Mouse (Mus musculus): Measurements from ENCODE around the gene Htra1. TPM values are rescaled to one million over a fixed set of nuclear protein-coding genes. Genes with fewer than 3 reads are reported as not detected.

Htra1 gene
- total and polyA plus RNA-seq, 3 experiments, result not detected

DNA sequence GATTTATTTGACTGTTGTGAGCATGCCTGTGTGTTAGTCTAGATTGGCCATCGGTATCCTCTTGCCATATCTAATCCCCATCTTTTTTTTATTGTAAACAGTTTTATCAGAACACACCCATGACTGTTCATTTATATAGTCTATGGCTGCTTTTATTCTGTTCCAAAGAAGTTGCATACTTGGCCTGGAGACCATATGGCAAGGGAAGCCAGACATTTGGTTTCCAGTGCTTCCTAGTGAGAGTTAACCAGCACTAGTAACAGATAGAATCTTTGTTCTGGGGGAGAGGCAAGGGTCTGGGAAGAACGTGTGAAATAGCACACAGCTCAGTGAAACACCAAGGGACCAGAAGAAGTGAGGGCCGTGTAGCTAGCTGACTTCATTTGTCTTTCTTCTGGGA, 33.6 kb downstream of the Htra1 start:
- DNase-seq (ENCODE audit: low spot score), result no peak
- TF ChIP-seq POLR2AphosphoS5 (IDR thresholded peaks at IDR 0.05; ENCODE audit: insufficient replicate concordance, low read depth, low read length) (no peak), GATA1 (IDR thresholded peaks at IDR 0.05; ENCODE audit: borderline replicate concordance, low read length) (no peak), CTCF (IDR thresholded peaks at IDR 0.05; ENCODE audit: low read depth, low read length) (no peak), GATA2 (IDR thresholded peaks at IDR 0.05; ENCODE audit: borderline replicate concordance, low read depth, low read length) (no peak), TAL1 (conservative IDR thresholded peaks at IDR 0.05; ENCODE audit: low read depth, low read length) (no peak)

DNA sequence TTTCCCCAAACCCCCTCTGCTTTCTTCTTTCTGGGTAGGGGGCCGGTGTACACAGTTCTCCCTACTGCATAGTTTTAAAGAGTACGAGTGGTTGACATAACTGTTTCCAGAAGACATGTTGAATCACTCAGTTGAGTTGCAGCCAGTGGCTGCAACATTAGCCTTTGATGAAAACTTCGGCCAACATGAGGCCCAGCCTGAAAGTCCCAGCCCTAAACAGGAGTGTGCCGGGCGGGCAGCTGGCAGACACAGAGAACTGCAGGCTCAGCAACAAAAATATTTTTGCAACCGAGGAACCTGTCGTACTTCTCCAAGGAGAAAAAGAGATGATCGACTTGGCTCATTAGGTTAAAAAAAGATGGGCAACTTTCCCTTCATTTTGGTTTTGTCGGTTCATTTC, 36.9 kb downstream of the Htra1 start:
- ATAC-seq (ENCODE audit: extremely low read depth, insufficient number of reproducible peaks, low FRiP score, poor library complexity, severe bottlenecking) (no peak), DNase-seq (ENCODE audit: low spot score) (no peak)
- H3K9me3 ChIP-seq (replicated peaks), result peaks cover 80% of the 10 kb centered on the region
- no peaks in the 10 kb centered on the region for H3K4me1 ChIP-seq (ENCODE audit: insufficient read depth, low read depth, low read length)
- no peaks in the 10 kb centered on the region for H3K36me3 ChIP-seq (replicated peaks)
- H3K27me3 ChIP-seq (ENCODE audit: insufficient read depth, low read length), result no peaks in the 10 kb centered on the region
- H3K4me3 ChIP-seq (ENCODE audit: low read depth, low read length), result no peak overlapping the region
- TF ChIP-seq POLR2AphosphoS5 (IDR thresholded peaks at IDR 0.05; ENCODE audit: insufficient replicate concordance, low read depth, low read length), result no peak
- no peak for TF ChIP-seq TAL1 (conservative IDR thresholded peaks at IDR 0.05; ENCODE audit: low read depth, low read length)
- TF ChIP-seq GATA1 (IDR thresholded peaks at IDR 0.05; ENCODE audit: borderline replicate concordance, low read length), result no peak
- TF ChIP-seq GATA2 (IDR thresholded peaks at IDR 0.05; ENCODE audit: borderline replicate concordance, low read depth, low read length), result no peak
- no peak for TF ChIP-seq CTCF (IDR thresholded peaks at IDR 0.05; ENCODE audit: low read depth, low read length)

More for the DNA sequence above, 33.6 kb downstream of the Htra1 start:
- no peak for ATAC-seq (ENCODE audit: extremely low read depth, insufficient number of reproducible peaks, low FRiP score, poor library complexity, severe bottlenecking)
- Histone ChIP-seq H3K27me3 (ENCODE audit: insufficient read depth, low read length) (no peaks in the 10 kb centered on the region), H3K36me3 (replicated peaks) (no peaks in the 10 kb centered on the region), H3K4me3 (ENCODE audit: low read depth, low read length) (no peak overlapping the region), H3K9me3 (replicated peaks) (peaks cover 83% of the 10 kb centered on the region), H3K4me1 (ENCODE audit: insufficient read depth, low read depth, low read length) (no peaks in the 10 kb centered on the region)

DNA sequence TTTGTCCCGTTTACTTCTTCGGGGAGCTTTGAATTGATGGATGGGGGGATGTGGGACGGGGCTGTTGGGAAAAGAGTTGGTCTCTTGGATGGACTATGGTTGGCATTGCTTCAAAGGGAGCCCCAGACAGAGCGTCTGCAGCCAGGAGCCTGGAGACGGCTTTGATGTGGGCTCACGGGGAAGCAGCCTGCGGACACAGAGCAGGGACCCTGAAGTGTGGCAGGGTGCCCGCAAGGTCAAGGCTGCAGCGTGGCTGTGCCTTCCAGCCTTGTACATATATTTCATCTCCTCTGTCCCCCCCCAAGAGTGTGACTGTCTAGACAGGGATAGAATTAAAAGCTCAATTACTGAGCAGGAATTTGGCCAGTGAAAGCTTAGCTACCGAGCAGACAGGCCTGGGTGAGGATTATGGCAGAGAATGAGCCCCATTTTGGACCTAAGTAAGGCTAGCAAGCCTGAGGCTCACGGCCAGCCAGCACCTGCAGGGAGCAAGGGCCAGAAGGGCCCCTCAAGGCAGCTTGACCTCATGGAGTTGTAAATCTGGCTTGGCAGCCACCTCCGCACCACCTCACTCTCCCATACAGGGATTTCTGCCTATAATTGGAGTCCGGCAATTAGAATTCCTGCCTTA, 40.5 kb downstream of the Htra1 start:
- Histone ChIP-seq H3K9me3 (replicated peaks) (peaks cover 91% of the 10 kb centered on the region), H3K4me1 (ENCODE audit: insufficient read depth, low read depth, low read length) (no peaks in the 10 kb centered on the region), H3K36me3 (replicated peaks) (no peaks in the 10 kb centered on the region), H3K27me3 (ENCODE audit: insufficient read depth, low read length) (no peaks in the 10 kb centered on the region), H3K4me3 (ENCODE audit: low read depth, low read length) (no peak overlapping the region; the same call in 1 of the 2 replicates)
- no peak for DNase-seq (ENCODE audit: low spot score)
- TF ChIP-seq GATA2 (IDR thresholded peaks at IDR 0.05; ENCODE audit: borderline replicate concordance, low read depth, low read length) (no peak), POLR2AphosphoS5 (IDR thresholded peaks at IDR 0.05; ENCODE audit: insufficient replicate concordance, low read depth, low read length) (no peak), GATA1 (IDR thresholded peaks at IDR 0.05; ENCODE audit: borderline replicate concordance, low read length) (no peak), TAL1 (conservative IDR thresholded peaks at IDR 0.05; ENCODE audit: low read depth, low read length) (no peak), CTCF (IDR thresholded peaks at IDR 0.05; ENCODE audit: low read depth, low read length) (no peak)
- ATAC-seq (ENCODE audit: extremely low read depth, insufficient number of reproducible peaks, low FRiP score, poor library complexity, severe bottlenecking), result no peak

DNA sequence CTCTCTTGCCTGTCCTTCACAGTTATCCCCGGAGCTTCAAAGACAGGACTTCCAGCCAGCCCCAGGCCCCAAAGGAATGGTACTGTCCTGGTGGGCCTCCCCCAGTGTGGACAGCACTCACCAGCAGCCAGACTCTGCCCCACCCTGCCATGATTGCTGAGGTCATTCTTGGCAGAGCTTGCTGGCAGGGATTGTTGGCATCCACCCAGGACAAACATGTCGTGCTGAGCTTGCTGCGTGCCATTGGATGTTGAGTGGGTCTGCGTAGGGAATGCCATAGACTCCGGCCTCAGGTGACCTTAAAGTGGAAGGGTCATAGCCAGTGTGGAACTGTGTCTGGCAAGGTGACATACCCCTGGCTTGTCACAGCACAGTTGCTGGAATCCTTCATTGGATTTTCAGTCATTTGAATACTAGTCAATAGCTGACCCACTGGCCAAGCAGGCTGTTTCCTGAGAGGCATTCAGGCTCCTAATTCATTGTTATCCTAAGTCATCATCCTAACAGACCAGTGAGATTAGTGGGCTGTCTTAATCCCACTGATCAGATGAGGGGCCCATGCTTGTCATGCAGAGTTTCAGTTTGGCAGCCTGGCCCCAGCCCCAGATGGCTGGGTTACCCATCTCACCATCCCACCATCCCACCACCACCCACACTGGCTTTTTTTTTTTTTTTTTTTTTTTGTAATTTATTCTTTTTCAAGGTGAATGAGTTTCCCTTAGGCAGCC, 42.0 kb downstream of the Htra1 start:
- ATAC-seq (ENCODE audit: extremely low read depth, insufficient number of reproducible peaks, low FRiP score, poor library complexity, severe bottlenecking) (no peak), DNase-seq (ENCODE audit: low spot score) (no peak)
- H3K36me3 ChIP-seq (replicated peaks), result no peaks in the 10 kb centered on the region
- TF ChIP-seq GATA2 (IDR thresholded peaks at IDR 0.05; ENCODE audit: borderline replicate concordance, low read depth, low read length) (no peak), TAL1 (conservative IDR thresholded peaks at IDR 0.05; ENCODE audit: low read depth, low read length) (no peak)
- H3K27me3 ChIP-seq (ENCODE audit: insufficient read depth, low read length), result no peaks in the 10 kb centered on the region
- H3K4me1 ChIP-seq (ENCODE audit: insufficient read depth, low read depth, low read length), result no peaks in the 10 kb centered on the region
- H3K4me3 ChIP-seq (ENCODE audit: low read depth, low read length), result no peak overlapping the region
- peaks cover 91% of the 10 kb centered on the region for H3K9me3 ChIP-seq (replicated peaks)

DNA sequence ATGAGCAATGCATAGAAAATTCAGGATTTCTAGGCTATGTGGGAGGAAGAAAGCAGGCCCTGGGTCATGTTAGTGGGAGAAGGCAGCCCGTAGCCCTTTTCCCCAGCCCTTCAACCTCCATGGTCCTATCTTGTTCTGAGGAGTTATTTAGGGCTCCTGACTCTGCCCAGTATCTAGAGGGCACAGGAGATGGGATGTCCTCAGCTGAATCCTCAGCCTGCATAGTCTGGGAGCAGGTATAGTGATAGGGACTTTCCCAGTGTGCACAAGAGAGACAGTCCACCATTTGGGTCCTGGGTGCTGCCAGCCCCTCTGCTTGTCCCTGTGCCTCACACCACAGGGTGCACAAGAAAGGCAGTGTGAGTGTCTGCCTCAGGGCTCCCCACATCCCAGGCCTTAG, 42.6 kb downstream of the Htra1 start:
- Histone ChIP-seq H3K27me3 (ENCODE audit: insufficient read depth, low read length) (no peaks in the 10 kb centered on the region), H3K9me3 (replicated peaks) (peaks cover 92% of the 10 kb centered on the region), H3K4me3 (ENCODE audit: low read depth, low read length) (no peak overlapping the region), H3K36me3 (replicated peaks) (no peaks in the 10 kb centered on the region), H3K4me1 (ENCODE audit: insufficient read depth, low read depth, low read length) (no peaks in the 10 kb centered on the region)
- no peak for TF ChIP-seq GATA2 (IDR thresholded peaks at IDR 0.05; ENCODE audit: borderline replicate concordance, low read depth, low read length)
- TF ChIP-seq GATA1 (IDR thresholded peaks at IDR 0.05; ENCODE audit: borderline replicate concordance, low read length), result no peak
- TF ChIP-seq POLR2AphosphoS5 (IDR thresholded peaks at IDR 0.05; ENCODE audit: insufficient replicate concordance, low read depth, low read length), result no peak
- no peak for TF ChIP-seq CTCF (IDR thresholded peaks at IDR 0.05; ENCODE audit: low read depth, low read length)
- no peak for TF ChIP-seq TAL1 (conservative IDR thresholded peaks at IDR 0.05; ENCODE audit: low read depth, low read length)
- ATAC-seq (ENCODE audit: extremely low read depth, insufficient number of reproducible peaks, low FRiP score, poor library complexity, severe bottlenecking) (no peak), DNase-seq (ENCODE audit: low spot score) (no peak)

DNA sequence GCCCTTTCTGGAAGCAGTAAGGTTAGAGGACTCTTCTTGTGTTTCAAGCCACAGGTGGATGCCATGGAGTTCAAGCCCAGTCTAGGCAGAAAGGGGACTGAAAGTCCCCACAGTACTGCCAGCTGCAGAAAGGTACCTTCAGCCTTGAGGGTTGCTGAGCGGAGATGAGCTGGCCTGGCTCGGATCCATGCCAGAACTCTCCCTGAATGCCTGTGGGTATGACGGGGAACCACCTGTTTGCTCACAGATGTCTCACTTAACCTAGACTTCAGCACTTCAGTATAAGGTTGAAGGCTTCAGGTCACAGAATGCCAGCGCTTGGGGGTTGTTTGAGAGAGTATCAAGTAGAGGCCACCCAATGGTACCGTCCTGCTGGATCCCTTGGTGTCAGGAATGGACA, 44.2 kb downstream of the Htra1 start:
- Histone ChIP-seq H3K9me3 (replicated peaks) (peaks cover 92% of the 10 kb centered on the region), H3K36me3 (replicated peaks) (no peaks in the 10 kb centered on the region), H3K4me1 (ENCODE audit: insufficient read depth, low read depth, low read length) (no peaks in the 10 kb centered on the region), H3K27me3 (ENCODE audit: insufficient read depth, low read length) (no peaks in the 10 kb centered on the region), H3K4me3 (ENCODE audit: low read depth, low read length) (no peak overlapping the region)
- DNase-seq (ENCODE audit: low spot score), result no peak
- no peak for TF ChIP-seq POLR2AphosphoS5 (IDR thresholded peaks at IDR 0.05; ENCODE audit: insufficient replicate concordance, low read depth, low read length)
- TF ChIP-seq TAL1 (conservative IDR thresholded peaks at IDR 0.05; ENCODE audit: low read depth, low read length), result no peak
- TF ChIP-seq CTCF (IDR thresholded peaks at IDR 0.05; ENCODE audit: low read depth, low read length), result no peak
- TF ChIP-seq GATA1 (IDR thresholded peaks at IDR 0.05; ENCODE audit: borderline replicate concordance, low read length), result no peak
- ATAC-seq (ENCODE audit: extremely low read depth, insufficient number of reproducible peaks, low FRiP score, poor library complexity, severe bottlenecking), result no peak
